Mouse (Mus musculus): ENCODE measurements around the gene Snrpd2. TPM values are rescaled to one million over a fixed set of nuclear protein-coding genes. Genes with fewer than 3 reads are reported as not detected.

The Snrpd2 gene
- polyA plus RNA-seq (2017; shearing (Covaris generic)) = 51.3 TPM

DNA sequence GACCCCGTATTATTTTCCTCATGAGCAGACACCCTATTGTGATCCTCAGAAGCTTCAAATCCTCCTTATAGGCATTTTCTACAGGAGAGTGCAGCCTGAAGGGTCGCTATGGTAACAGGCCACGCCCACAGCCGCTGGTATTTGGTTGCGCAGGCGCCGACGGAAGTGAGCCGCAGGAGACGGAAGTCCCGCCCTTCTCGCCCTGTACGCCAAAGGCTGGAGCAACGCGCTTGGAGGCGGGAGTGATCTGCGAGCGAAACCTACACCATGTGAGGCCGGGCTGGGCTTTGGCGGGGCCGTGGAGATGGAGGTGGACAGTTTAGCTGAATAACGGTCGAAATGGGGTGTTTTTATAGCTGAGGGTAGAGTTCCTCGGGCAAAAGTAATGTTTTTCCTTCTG, at the start of gene Snrpd2:
Gene Snrpd2, plus strand, starts transcription at position 97 of the 400 bp plus-strand sequence.

DNA sequence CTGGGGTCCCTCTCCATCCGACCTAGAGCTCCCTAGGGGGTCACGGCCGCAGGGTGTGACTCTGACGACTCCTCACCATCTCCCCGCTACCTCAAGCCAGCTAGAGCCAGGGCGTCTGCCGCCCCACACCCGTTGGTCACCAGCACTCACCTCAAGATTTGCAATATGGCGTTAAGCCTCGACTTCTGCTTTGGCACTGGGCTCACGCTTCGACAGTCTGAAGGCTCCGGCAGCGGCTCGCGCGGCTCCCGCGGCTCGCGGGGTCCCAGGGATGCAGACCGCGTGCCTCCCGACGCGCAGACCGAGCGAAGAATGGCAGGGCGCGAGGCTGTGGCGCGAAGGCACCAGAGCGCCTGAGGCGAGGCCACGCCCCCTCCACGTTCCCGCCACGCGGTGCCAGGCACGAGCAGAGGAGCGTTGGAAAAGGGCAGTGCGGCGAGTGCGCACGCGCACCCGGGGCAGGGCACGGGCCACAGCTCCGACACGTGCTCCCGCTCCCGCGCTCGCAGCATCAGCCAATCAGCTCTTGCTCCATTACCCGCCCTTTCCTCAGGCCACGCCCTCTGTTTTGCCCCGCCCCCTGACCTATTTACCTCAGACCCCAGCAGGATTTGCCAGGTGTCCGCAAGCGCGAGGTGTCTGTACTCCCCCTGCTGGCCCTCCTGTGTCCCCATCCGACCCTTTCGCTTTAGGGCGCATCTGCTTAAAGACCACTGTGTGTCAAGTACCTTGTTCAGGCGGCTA, 31.3 kb upstream of the Snrpd2 start, which contains the start of gene Gm4969:
Gene Gm4969, minus strand, starts transcription at position 341 of the 744 bp plus-strand sequence.

DNA sequence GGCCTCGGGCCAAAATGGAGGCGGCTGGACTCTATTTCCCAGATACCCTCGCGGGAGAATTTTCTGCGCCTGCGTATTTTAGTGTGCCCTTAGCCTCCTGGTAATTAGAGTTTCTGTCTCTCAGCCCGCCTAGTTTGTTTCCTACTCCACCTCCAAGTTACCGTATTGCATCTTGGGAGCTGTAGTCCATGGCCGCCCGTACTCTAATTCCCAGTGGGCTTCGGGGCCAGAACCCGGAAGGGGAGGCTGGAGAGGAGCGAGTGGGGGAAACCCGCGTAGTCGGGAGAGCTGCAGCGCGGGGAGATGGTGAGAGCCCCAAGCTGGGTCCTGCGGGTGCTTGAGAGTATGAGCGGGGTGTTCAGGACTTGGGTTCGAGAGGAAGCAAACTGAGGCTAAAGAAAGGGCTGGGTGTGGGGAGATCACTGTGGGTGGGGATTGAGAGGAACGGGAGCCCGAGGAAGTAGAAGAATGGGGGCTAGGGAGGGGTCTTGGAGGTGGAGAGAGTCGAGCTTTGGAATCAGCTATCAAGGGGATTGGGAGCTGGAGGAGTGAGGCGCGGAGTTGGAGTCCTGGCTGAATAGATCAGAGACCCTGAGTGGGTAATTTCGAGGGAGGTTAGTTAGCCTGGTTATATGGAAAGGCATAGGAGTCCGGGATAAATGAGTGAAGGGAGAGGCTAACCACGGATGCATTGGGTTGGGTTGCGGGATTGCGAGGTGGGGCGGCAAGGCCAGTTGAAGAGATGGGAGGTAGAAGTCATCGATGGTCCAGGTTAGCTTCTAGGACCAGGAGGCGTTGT, 29.7 kb upstream of the Snrpd2 start, which contains the start of gene Fbxo46:
Gene Fbxo46, plus strand, starts transcription at position 229 of the 799 bp plus-strand sequence.

DNA sequence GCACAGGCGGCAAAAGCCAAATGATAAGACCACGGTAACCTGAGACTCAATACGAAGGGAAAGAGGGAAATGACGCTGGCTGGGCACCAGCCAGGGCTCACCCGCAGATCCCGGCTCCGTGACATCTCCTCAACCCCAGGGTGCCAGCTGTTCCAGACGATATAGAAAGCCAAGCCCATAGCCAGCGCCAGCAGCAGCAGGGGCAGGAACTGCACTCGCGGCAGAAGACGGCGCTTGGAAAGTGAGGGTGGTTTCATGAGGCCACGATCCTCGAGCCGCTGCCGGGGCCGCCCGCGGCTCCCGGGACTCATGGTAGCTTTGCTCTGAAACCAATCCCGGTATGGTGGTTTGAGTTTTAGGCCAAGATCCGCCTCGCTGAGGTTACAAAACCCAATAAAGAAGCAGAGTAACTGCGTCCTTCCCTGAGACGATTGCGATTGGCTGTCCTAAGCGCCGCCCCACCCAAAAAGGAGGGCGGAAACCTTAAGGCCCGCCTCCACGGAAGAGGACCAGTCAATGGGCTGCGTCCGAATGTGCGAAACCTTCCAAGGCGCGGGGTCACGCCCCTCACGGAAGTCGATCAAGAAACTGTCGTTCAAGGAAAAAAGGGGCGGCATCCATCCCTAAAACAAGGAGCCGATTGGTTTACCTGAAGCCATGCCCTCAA, 514 bp upstream of the Snrpd2 start, which contains the start of gene Qpctl:
Gene Qpctl, minus strand, starts transcription at position 417 of the 667 bp plus-strand sequence.

DNA sequence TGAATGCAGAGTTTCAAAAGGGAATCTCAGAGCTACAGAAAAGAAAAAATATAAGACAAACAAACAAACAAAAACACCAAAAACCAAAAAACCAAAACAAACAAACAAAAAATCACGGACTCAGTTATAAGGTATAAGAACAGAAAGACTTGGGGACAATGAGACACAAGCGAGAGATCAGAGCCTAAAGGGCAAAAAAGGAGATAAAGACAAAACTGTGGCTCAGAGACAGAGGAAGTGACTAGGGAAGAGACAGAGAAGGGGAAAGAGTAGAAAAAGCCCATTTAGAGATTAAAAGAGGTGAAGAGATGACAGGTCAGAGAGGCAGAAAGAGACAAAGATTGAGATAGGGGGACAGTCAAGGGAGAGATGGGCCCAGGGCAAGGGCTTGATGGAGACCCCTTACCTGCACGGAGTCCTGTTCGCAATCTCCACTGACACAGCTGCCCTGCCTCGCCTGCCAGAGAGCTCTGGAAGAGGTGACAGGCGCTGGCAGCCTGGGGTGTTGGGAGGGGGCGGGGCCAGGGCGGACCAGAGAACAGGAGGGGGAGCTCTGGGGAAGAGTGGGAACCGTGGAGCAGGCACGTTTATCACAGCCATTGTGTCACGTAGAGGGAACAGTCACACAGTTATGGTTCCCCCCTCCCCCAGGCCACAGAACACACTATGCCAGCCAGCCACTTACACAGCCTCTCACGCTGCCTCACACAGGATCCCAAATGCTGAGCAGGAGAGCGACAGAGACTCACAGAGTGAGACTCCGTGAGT, 16.3 kb downstream of the Snrpd2 start, which contains the start of gene Gipr:
Gene Gipr, minus strand, starts transcription at position 472 of the 768 bp plus-strand sequence.

DNA sequence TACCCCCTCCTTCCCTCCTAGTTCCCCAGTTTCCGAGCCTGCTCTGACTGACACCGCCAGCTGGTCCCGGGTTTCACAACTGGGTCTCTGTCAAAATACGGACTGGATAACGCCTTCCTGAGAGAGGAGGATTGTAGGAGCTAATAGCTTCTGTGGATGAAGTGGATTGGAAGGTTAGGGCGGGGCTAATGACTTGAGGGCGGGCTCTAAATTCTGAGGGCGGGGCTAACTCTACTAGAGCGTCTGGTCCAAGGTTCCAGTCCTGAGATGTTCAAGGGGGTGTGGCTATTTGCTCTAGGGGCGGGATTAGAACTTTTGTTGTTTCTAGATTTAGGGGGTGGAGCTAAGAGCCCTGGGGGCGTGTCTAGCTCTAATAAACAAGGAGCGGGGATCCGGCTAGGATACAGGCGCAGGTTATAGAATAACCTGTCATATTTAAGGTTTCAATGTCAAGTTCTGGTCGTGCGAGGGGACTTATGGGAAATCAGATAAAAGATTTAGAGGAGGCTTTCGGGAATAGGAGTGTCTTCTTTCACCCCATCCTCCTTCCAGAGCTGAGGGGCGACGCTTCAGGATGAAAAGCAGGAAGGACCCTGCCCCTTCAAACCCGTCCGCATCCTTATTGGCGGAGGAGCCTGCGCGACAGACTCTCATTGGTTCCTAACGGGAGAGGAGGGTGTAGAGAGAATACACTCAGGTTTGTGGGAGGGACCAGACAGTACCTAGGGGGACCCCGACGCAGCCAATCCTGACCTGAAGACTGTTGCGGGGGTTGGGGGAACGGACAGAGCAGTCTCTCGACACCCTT, 26.4 kb downstream of the Snrpd2 start, which contains the start of gene Eml2:
Gene Eml2, plus strand, starts transcription at position 714 of the 808 bp plus-strand sequence.

Other genes with a start within 250 kb of the Snrpd2 start
- 36.3 TPM for gene Ccdc61, start 239.3 kb upstream of the Snrpd2 start, polyA plus RNA-seq (2017; shearing (Covaris generic))
- not detected for gene Nova2, start 223.8 kb upstream of the Snrpd2 start, polyA plus RNA-seq (2017; shearing (Covaris generic))
- not detected for gene Nanos2, start 162.3 kb upstream of the Snrpd2 start, polyA plus RNA-seq (2017; shearing (Covaris generic))
- 3.5 TPM for gene Mypop, start 158.5 kb upstream of the Snrpd2 start, polyA plus RNA-seq (2017; shearing (Covaris generic))
- gene Irf2bp1, start 145.7 kb upstream of the Snrpd2 start, polyA plus RNA-seq (2017; shearing (Covaris generic)) = 4.6 TPM
- gene Foxa3, start 126.2 kb upstream of the Snrpd2 start, polyA plus RNA-seq (2017; shearing (Covaris generic)) = not detected
- 23.2 TPM for gene Sympk, start 125.3 kb upstream of the Snrpd2 start, polyA plus RNA-seq (2017; shearing (Covaris generic))
- gene Rsph6a, start 95.0 kb upstream of the Snrpd2 start, polyA plus RNA-seq (2017; shearing (Covaris generic)) = not detected
- 0.22 TPM for gene Dmwd, start 73.5 kb upstream of the Snrpd2 start, polyA plus RNA-seq (2017; shearing (Covaris generic))
- gene Dmpk, start 65.9 kb upstream of the Snrpd2 start, polyA plus RNA-seq (2017; shearing (Covaris generic)) = 1.0 TPM
- gene Six5, start 55.1 kb upstream of the Snrpd2 start, polyA plus RNA-seq (2017; shearing (Covaris generic)) = 0.39 TPM
- gene Gm4969, start 31.4 kb upstream of the Snrpd2 start, polyA plus RNA-seq (2017; shearing (Covaris generic)) = not detected
- 27.9 TPM for gene Fbxo46, start 29.9 kb upstream of the Snrpd2 start, polyA plus RNA-seq (2017; shearing (Covaris generic))
- gene Qpctl, start 431 bp upstream of the Snrpd2 start, polyA plus RNA-seq (2017; shearing (Covaris generic)) = 9.7 TPM
- not detected for gene Gipr, start 16.4 kb downstream of the Snrpd2 start, polyA plus RNA-seq (2017; shearing (Covaris generic))
- gene Eml2, start 26.7 kb downstream of the Snrpd2 start, polyA plus RNA-seq (2017; shearing (Covaris generic)) = 31.6 TPM
- 0.16 TPM for gene Gpr4, start 62.8 kb downstream of the Snrpd2 start, polyA plus RNA-seq (2017; shearing (Covaris generic))
- 25.4 TPM for gene Opa3, start 78.6 kb downstream of the Snrpd2 start, polyA plus RNA-seq (2017; shearing (Covaris generic))
- 333 TPM for gene Vasp, start 122.1 kb downstream of the Snrpd2 start, polyA plus RNA-seq (2017; shearing (Covaris generic))
- gene Ppm1n, start 130.3 kb downstream of the Snrpd2 start, polyA plus RNA-seq (2017; shearing (Covaris generic)) = 2.8 TPM
- gene Rtn2, start 132.9 kb downstream of the Snrpd2 start, polyA plus RNA-seq (2017; shearing (Covaris generic)) = not detected
- 0.78 TPM for gene Fosb, start 160.3 kb downstream of the Snrpd2 start, polyA plus RNA-seq (2017; shearing (Covaris generic))
- gene Ercc1, start 195.1 kb downstream of the Snrpd2 start, polyA plus RNA-seq (2017; shearing (Covaris generic)) = 86.2 TPM
- 13.9 TPM for gene Cd3eap, start 209.8 kb downstream of the Snrpd2 start, polyA plus RNA-seq (2017; shearing (Covaris generic))
- gene Ppp1r13l, start 210.0 kb downstream of the Snrpd2 start, polyA plus RNA-seq (2017; shearing (Covaris generic)) = 0.20 TPM
- 9.9 TPM for gene Ercc2, start 232.3 kb downstream of the Snrpd2 start, polyA plus RNA-seq (2017; shearing (Covaris generic))